Mouse (Mus musculus): ENCODE measurements around the gene Ear14.

The Ear14 gene

DNA sequence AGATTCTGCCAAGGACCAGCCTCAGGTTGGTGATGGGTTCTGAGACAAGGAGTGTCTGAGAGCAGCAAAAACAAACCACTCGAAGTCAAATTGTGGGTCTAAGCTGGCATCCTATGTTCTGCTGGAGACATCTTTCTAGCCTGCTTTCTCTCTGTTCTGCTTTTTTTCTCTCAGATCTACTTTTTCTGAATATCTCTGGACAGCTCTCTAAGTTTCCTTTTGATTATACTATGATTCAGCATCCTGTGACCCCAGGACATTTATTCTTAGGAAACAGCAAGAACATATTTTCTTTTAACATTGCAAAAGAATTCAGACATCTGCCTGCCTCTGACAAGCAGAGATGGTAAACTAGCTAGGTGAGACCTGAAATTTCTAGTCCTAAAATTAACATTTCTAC, 50.4 kb downstream of the Ear14 start:
- DNase-seq = no peak
